Mouse (Mus musculus) thymus, adult 2 months (tissue): ENCODE data around the gene Kdm5b. TPM values are rescaled to one million over a fixed set of nuclear protein-coding genes. Genes with fewer than 3 reads are reported as not detected.

Experiments
- DNase-seq: peaks from one replicate; pipeline ENCODE4 v3.0.0; 2021
- H3K27ac ChIP-seq: fragments of 200-500 bp; 2 replicates; pipeline ENCODE4 v1.5.1; 2012; ENCODE audit warnings: low read length, control low read depth; ENCODE audit not compliant: control insufficient read depth, insufficient read depth
- H3K27me3 ChIP-seq: fragments of 200-500 bp; 2 replicates; pipeline ENCODE4 v1.6.1; 2012; ENCODE audit warnings: mild to moderate bottlenecking, low read length, moderate library complexity, mixed read lengths; ENCODE audit not compliant: control insufficient read depth, insufficient read depth
- H3K36me3 ChIP-seq: fragments of 200-500 bp; 2 replicates; pipeline ENCODE4 v1.6.1; 2012; ENCODE audit warnings: mild to moderate bottlenecking, low read length, moderate library complexity; ENCODE audit not compliant: control insufficient read depth, insufficient read depth
- H3K4me1 ChIP-seq: fragments of 200-500 bp; replicated peaks from 2 replicates; pipeline ENCODE4 v1.6.1; 2012; ENCODE audit warnings: low read length; ENCODE audit not compliant: control insufficient read depth, insufficient read depth
- H3K4me3 ChIP-seq: fragments of 200-500 bp; 2 replicates; pipeline ENCODE4 v1.5.1; 2012; ENCODE audit warnings: mild to moderate bottlenecking, low read length, control low read depth, moderate library complexity; ENCODE audit not compliant: control insufficient read depth, insufficient read depth
- CTCF ChIP-seq: fragments of 200-500 bp; IDR thresholded peaks from 2 replicates; pipeline ENCODE4 v1.5.1; 2012; ENCODE audit warnings: mild to moderate bottlenecking, control low read depth, low read length, moderate library complexity, borderline replicate concordance; ENCODE audit not compliant: control insufficient read depth, poor library complexity, insufficient read depth; ENCODE audit errors: extremely low read depth
- POLR2A ChIP-seq: fragments of 200-500 bp; IDR thresholded peaks from 2 replicates; pipeline ENCODE4 v1.6.1; 2012; ENCODE audit warnings: mild to moderate bottlenecking, low read length, control low read depth, moderate library complexity; ENCODE audit not compliant: control insufficient read depth, poor library complexity, insufficient read depth; ENCODE audit errors: extremely low read depth
- WGBS: fragments of 180-500 bp; shearing (Covaris S2); methylation state at CpG from one replicate; pipeline ENCODE4 v1.1.7; 2018; 5-methylcytosine and 5-hydroxymethylcytosine counted together
- polyA plus RNA-seq: library from polyadenylated mRNA; depleted of rRNA; stranded (reverse); fragments of >200 nt; gene quantifications from 2 replicates; pipeline ENCODE4 v1.2.3, GENCODE M21; 2012

Gene Kdm5b
- polyA plus RNA-seq, 1 experiment = 26.7 TPM

DNA sequence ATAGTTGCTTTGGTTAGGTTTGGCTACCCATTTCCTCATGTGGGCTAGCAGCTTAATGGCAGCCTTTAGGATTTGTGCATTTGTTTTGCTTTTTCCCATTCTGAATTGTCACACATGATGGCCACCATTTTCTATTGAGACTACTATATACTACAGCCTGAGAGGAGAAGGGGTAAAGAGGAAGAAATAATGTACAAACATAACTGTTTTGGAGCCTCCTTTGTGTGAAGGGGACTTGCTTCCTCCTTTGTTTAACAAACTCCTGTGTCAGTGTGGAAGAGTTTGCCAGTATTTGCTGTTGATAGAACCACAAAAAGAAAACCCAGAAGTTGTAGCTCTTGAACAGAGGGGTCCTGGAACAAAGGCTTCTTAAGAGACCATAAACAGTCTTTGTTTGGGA is 2.5 kb downstream of the Kdm5b start:
- no peak for TF ChIP-seq POLR2A
- TF ChIP-seq CTCF = no peak
- peaks cover 6% of the 10 kb centered on the region for H3K4me1 ChIP-seq
- no peak overlapping the region for H3K4me3 ChIP-seq
- H3K27me3 ChIP-seq = no peaks in the 10 kb centered on the region
- H3K36me3 ChIP-seq = no peaks in the 10 kb centered on the region
- H3K27ac ChIP-seq = no peak overlapping the region
- DNase-seq = no peak

- Histone ChIP-seq H3K4me1 (peaks cover 6% of the 10 kb centered on the region), H3K36me3 (no peaks in the 10 kb centered on the region), H3K27me3 (no peaks in the 10 kb centered on the region), H3K27ac (no peak overlapping the region), H3K4me3 (no peak overlapping the region)
- 97% methylated on average over 3 of the region's 3 CpGs for WGBS
- no peak for DNase-seq
- TF ChIP-seq POLR2A (no peak), CTCF (no peak)
Measured at GRCm38 (mm10) chr1:134563726-134564125, 3.8 kb downstream of the Kdm5b start.

GRCm38 (mm10) chr1:134567511-134567910 is 7.5 kb downstream of the Kdm5b start:
- no peaks in the 10 kb centered on the region for H3K27me3 ChIP-seq
- no peak overlapping the region for H3K27ac ChIP-seq
- DNase-seq = no peak
- H3K4me1 ChIP-seq = peaks cover 8% of the 10 kb centered on the region
- H3K4me3 ChIP-seq = no peak overlapping the region
- no peak for TF ChIP-seq POLR2A
- TF ChIP-seq CTCF = no peak
- H3K36me3 ChIP-seq = no peaks in the 10 kb centered on the region
- 95% methylated on average over 1 of the region's 1 CpGs for WGBS

GRCm38 (mm10) chr1:134570171-134570570 is 10.2 kb downstream of the Kdm5b start:
- H3K36me3 ChIP-seq = no peaks in the 10 kb centered on the region
- H3K4me1 ChIP-seq = peaks cover 8% of the 10 kb centered on the region
- no peaks in the 10 kb centered on the region for H3K27me3 ChIP-seq
- no peak overlapping the region for H3K27ac ChIP-seq
- no peak for TF ChIP-seq POLR2A
- no peak for TF ChIP-seq CTCF
- WGBS = 96% methylated on average over 9 of the region's 9 CpGs
- DNase-seq = no peak
- H3K4me3 ChIP-seq = no peak overlapping the region

DNA sequence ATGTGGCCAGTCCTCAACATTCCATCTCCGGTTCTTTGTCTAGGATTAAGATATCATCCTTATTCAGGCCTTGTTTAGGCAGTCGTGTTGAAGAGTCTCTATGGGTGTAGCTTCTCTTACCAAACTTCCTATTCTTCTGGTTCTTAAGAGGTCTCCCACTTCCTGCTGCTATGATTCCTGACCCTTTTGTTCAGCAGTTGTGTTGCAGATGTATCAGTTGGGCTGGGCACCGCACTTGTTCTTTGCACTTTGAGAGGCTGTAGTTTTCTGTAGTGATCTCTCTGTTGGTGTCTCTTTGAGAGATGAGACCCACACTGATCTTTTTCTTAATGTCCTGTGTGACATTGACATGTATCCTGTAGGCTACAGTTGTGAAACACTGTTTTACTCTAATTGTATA is 10.7 kb downstream of the Kdm5b start:
- WGBS = 46% methylated on average over 3 of the region's 3 CpGs
- no peak for DNase-seq
- H3K4me1 ChIP-seq = peaks cover 5% of the 10 kb centered on the region
- H3K36me3 ChIP-seq = no peaks in the 10 kb centered on the region
- TF ChIP-seq POLR2A (no peak), CTCF (no peak)
- H3K4me3 ChIP-seq = no peak overlapping the region
- no peaks in the 10 kb centered on the region for H3K27me3 ChIP-seq
- H3K27ac ChIP-seq = no peak overlapping the region

DNA sequence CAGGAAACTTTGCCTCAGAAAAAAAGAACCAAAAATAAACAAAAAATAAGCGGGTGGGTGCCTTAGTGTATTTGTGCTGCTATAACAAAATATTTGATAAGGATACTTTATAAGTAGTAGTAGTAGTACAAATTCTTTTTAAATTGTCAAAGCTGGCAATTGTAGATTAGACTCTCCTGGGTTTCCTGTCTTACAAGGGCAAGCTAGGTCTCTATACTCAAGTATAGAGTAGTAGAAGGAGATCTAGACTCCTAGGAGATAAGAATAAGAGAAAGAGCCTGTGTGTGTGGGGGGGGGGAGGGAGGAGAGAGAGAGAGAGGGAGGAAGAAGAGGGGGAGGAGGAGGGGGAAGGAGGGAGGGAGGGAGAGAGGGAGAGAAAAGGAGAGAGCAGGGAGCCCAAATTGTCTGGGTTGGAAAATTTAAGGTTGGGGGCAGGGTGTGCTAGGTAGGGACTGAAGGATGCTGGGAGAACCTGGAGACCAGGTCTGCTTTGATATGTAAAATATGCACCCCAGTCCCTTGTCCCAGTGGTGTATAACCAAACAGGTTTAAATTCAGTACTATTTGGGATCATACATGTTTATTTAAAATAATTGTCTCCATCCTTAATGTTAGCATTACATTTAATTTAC is 13.4 kb downstream of the Kdm5b start:
- Histone ChIP-seq H3K4me1 (peaks cover 4% of the 10 kb centered on the region), H3K27ac (no peak overlapping the region), H3K27me3 (no peaks in the 10 kb centered on the region), H3K36me3 (no peaks in the 10 kb centered on the region), H3K4me3 (no peak overlapping the region)
- TF ChIP-seq POLR2A (no peak), CTCF (no peak)
- DNase-seq = no peak
- 98% methylated on average over 1 of the region's 1 CpGs for WGBS

DNA sequence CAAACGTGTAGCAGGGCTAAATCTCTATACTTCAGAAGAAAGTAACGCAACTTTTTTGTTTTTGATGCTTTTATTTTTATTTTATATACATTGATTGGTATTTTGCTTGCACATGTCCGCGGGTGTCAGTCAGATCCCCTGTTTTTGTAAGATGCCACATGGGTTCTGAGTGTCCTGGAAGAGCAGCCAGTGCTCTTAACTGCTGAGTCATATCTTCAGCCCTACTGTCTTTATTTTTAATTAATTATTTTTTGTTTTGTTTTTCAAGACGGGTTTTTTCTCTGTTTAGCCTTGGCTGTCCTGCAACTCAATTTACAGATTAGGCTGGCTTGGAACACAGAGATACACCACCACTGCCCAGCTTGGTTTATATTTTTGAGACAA is 14.0 kb downstream of the Kdm5b start:
- no peak overlapping the region for H3K4me3 ChIP-seq
- 84% methylated on average over 5 of the region's 5 CpGs for WGBS
- H3K27me3 ChIP-seq = no peaks in the 10 kb centered on the region
- H3K27ac ChIP-seq = no peak overlapping the region
- DNase-seq = no peak
- no peak for TF ChIP-seq POLR2A
- no peak for TF ChIP-seq CTCF
- H3K4me1 ChIP-seq = peaks cover 4% of the 10 kb centered on the region
- H3K36me3 ChIP-seq = no peaks in the 10 kb centered on the region
